Mouse (Mus musculus): ENCODE results near the gene Ubxn6.

Gene Ubxn6

GRCm38 (mm10) chr17:56054938-56055337 lies 19.9 kb downstream of the Ubxn6 start:
- DNase-seq = no peak

GRCm38 (mm10) chr17:56051369-56051768 lies 23.5 kb downstream of the Ubxn6 start:
- DNase-seq = no peak

DNA sequence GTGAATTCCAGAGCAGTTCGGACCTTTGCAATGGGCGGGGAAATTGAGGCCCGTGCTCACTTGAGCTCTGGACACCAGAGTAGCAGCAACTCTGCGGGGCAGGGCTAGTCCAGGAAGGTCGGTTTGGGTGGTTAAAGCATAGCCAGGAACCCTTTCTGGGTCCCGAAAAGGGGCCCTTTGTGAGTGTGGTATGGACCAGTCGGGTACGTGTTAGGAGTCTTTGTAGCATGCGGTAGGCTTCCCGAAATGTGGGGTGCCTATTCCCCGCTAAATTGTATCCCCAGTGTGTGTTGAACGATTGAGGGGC lies 34.0 kb downstream of the Ubxn6 start:
- no peak for DNase-seq

GRCm38 (mm10) chr17:56040030-56040856 lies 34.6 kb downstream of the Ubxn6 start, which contains the start of gene Chaf1a:
Gene Chaf1a (plus strand): TSS chr17:56040439.
- DNase-seq = peak; percentile 94 to 98

DNA sequence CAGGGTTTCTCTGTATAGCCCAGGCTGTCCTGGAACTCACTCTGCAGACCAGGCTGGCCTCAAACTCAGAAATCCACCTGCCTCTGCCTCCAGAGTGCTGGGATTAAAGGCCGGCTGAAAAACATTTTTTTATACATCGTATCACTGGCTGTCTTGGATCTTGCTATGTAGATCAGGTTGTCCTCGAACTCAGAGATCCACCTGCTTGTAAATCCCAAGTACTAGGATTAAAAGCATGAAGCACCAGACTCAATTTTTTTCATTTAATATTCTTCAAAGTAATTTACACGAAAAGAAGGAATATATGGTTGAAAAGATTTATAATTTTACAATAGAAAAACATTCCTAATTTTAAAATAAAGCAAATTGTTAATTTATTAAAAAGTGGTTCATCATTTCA lies 35.5 kb downstream of the Ubxn6 start:
- no peak for DNase-seq

- peak in 1 of 2 experiments; percentile 49 for DNase-seq
Observed at GRCm38 (mm10) chr17:56038583-56039261, 36.1 kb downstream of the Ubxn6 start.

- no peak for DNase-seq
Observed at GRCm38 (mm10) chr17:56036901-56037287, 37.9 kb downstream of the Ubxn6 start.

DNA sequence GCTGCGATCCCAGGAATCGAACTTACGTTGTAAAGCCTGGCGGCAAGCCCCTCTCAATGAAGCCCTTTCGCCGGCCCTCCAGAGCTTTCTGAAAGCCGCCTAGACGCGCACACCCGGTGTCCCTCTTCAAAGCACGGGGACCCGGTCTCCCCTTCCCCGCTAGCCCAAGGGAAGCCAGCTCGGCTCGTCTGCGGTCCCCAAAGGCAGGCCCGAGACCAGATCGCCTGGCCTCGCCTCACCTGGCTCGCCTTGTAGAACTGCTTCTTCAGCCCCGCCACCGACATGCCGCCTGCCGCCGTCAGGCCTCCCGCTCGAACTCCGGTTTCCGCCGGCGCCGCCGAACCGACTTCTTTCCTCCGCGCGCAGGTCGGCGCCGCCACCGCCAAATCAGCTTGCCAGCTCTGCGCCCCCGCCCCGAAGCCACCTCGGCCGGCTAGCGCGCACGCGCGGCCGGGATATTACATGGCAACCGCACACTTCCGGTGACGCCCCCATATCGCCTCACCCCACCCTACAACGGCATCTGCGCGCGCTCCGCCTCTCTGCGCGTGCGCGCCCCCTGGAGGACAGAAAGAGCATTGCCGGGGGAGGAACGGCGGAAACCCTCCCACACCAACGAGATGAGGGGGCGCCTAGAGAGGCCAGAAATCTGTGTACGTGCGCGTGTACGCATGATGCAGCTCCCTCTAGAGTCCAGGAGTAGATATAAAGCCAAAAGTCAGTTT lies 38.5 kb downstream of the Ubxn6 start, which contains the start of gene Sh3gl1:
Sh3gl1 (minus strand) TSS at position 460 of the 725 bp plus-strand sequence.
- peak; percentile 99 to 100 for DNase-seq

- DNase-seq = peak in 1 of 2 experiments; percentile 8
Observed at GRCm38 (mm10) chr17:56035216-56035615, 39.6 kb downstream of the Ubxn6 start.

GRCm38 (mm10) chr17:56034726-56035100 lies 40.1 kb downstream of the Ubxn6 start:
- no peak for DNase-seq

- DNase-seq = peak in 1 of 2 experiments; percentile 3
Observed at GRCm38 (mm10) chr17:56034040-56034725, 40.6 kb downstream of the Ubxn6 start.

GRCm38 (mm10) chr17:56032831-56033230 lies 42.0 kb downstream of the Ubxn6 start:
- no peak for DNase-seq

GRCm38 (mm10) chr17:56032127-56032733 lies 42.6 kb downstream of the Ubxn6 start:
- no peak for DNase-seq

GRCm38 (mm10) chr17:56031431-56031830 lies 43.4 kb downstream of the Ubxn6 start:
- peak in 1 of 2 experiments; percentile 12 for DNase-seq

DNA sequence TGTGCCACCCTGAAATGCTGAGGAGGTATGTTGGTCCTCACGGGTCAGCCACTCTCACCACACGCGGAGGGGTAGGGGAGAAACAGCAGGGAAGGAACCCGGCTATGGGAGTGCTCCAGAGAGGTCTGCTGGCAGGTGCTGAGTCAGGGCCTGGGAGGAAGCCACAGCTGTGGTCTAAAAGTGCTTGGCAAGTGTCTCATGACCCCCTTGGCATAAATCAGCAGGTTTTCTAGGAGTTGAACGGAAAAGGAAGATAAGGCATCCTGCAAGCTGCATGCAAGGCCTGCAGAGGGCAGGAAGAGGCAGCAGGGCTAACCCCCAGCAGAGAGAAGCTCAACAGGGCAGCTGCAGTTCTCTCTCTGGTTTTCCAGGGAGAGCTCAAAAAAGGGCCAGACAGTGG lies 43.9 kb downstream of the Ubxn6 start:
- peak in 1 of 2 experiments; percentile 32 for DNase-seq

GRCm38 (mm10) chr17:56030238-56030870 lies 44.5 kb downstream of the Ubxn6 start:
- peak; percentile 46 to 63 for DNase-seq

DNA sequence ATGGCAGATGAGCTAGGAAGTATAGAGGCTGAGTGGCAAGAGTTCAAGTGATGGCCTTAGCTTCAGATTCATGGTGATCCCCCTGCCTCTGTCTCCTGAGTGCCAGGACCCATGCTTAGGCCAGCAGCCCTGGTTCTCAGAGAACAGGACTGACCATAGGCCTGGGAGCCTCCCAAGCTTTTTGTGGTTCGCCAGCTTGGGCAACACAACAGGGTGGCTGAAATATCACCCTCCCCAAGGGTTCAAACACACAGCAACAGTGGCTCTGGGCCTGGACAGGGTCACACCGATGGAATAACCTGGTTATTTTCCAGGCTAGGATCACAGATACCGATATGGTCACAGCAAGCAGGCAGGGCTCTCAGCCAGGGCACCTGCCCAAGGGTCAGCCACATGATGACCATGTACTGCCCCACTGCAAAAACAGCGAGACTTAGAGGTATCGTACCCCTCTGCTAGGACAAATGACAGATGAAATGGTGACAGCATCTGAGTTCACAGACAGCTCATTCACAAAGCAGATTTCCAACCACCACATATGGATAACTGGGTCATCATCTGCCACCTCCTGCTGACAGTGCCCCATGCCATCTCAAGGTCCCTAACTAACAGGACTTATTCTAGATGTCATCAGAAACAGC lies 46.9 kb downstream of the Ubxn6 start:
- peak; percentile 66 for DNase-seq

DNA sequence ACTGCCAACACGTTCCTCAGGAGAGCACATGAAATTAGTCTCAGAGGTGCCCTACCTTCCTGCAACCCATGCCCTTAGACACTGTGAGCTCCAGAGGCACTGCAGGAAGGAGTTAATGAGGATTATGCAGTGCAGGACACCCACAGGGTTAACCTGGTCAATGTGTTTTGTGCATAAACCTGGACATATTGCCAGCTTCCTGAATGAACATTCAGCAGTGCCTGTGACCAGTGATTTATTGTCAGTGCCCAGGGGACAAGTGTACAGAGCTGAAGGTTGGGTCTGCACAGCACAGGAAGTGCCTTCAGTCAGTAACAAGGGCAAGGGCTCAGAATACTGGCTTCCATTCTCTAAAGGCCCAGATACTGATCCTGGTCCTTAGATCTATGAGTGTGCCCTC lies 47.9 kb downstream of the Ubxn6 start:
- DNase-seq = no peak

DNA sequence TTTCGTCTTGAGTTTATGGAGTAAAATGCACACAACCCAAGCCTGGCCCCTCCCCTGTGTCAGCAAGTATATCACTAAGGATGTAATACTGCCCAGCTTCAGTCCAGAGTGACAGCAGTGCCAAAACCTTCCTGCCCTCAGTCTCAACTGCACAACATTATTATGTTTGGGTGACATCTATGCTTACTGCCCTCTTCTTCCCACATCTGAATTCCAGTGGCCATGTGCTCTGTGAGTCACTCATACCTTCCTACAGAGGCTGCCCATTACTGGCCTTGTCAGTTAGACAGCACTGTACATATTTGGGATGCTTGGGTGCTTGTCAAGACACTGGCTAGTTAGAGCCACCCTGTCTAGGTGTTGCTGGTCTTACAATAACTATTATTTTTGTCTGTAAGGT lies 48.5 kb downstream of the Ubxn6 start:
- DNase-seq = no peak

DNA sequence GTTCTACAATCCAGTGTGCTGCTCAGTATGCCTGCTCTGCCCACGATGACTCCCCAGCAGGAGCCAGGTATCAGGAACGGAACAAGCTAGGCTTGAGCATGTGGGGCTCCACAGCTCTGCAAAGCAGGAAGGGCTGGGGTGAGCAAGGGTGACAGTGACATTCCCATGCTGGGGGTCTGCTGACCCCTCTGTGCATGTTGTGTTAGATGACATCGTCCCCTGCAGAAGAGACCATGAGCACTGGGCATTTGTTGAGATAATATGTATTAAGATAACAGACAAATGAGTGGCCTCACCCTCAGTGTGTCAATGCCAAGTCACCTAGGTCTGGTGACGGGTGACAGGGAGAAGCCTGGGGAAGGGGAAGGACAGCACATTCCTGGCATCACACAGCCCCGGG lies 49.9 kb downstream of the Ubxn6 start:
- DNase-seq = no peak

GRCm38 (mm10) chr17:56024476-56024875 lies 50.4 kb downstream of the Ubxn6 start:
- no peak for DNase-seq

All from cerebellum, postnatal 25 days (tissue).